Mouse (Mus musculus) spleen, adult 2 months (tissue): Measurements from ENCODE around the gene Olfr1225.
"Not testable (repeated sequence)": the region's sequence is repeated elsewhere in the genome, so short reads cannot be mapped to it uniquely, and the experiment has no call there.

ENCODE experiments used
- CTCF ChIP-seq: fragments of 200-500 bp; IDR thresholded peaks from 2 replicates; pipeline ENCODE4 v1.5.1; 2011; ENCODE audit warnings: mild to moderate bottlenecking, inconsistent platforms; ENCODE audit not compliant: insufficient read depth, insufficient read length, insufficient replicate concordance; ENCODE audit errors: extremely low read depth
- POLR2A ChIP-seq: fragments of 200-500 bp; IDR thresholded peaks from 2 replicates; pipeline ENCODE4 v1.6.1; 2011; ENCODE audit warnings: low read depth, low read length, inconsistent platforms

DNA sequence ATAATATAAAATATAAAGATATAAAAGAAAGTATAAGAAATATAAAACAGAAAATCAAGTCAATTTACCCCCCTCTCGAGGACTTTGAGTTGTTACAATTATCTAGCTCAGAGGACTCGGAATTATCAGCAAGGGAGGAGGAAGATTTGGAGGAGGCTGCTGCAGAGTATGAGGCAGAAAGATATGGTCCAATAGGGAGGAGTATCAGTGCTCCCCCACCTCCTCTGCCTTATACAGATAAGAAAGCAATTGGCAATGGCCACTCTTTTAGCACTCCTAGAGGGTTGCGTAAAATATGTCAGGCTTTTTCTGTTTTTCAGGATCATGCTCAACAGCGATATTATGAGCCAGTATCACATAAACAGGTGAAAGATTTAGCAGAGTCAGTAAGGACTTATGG is 9.8 kb downstream of the Olfr1225 start:
- TF ChIP-seq POLR2A, CTCF: not testable (repeated sequence)
